ENCODE assay signal across 17 mouse cellular contexts in genomic region chr1:91454366-91454765, GRCm38 (mm10). TPM values are rescaled to one million over a fixed set of nuclear protein-coding genes. Genes with fewer than 3 reads are reported as not detected.
DNase-seq lines count a peak whose midpoint lies in the region; ATAC-seq lines count a peak whose summit lies in the region.
"Had no signal": no experiment of that assay in that cellular context is flagged by ENCODE, and none has a peak within 500 bp of the region (broad histone marks: within the 10 kb centered on the region; RNA-seq: fewer than 3 reads in every experiment).

No protein-coding gene starts in this region.

- no peak for ATAC-seq in heart, embryonic 12.5 days (ENCODE audit: insufficient number of reproducible peaks, low FRiP score)
- no peak; the same call in 1 of the 2 replicates for ATAC-seq in lung, embryonic 16.5 days (ENCODE audit: low read depth)
- no peak for ATAC-seq in kidney, embryonic 15.5 days (replicated peaks; ENCODE audit: low FRiP score)
- ATAC-seq in stomach, embryonic 15.5 days (ENCODE audit: insufficient read depth, low FRiP score, low read depth), result no peak
- ATAC-seq: inflammation-experienced regulatory T-cells, adult 6 months; midbrain, embryonic 15.5 days had no signal

- no peaks in the 10 kb centered on the region for H3K27me3 ChIP-seq in heart, embryonic 12.5 days (replicated peaks)
- no peaks in the 10 kb centered on the region for H3K27me3 ChIP-seq in lung, embryonic 16.5 days (ENCODE audit: control insufficient read depth, insufficient read depth, low read depth, low read length)
- H3K27me3 ChIP-seq in kidney, embryonic 15.5 days, result no peaks in the 10 kb centered on the region
- H3K27me3 ChIP-seq in stomach, embryonic 15.5 days (replicated peaks), result no peaks in the 10 kb centered on the region
- H3K27me3 ChIP-seq: midbrain, embryonic 15.5 days; neural tube, embryonic 12.5 days had no signal

- intact Hi-C loops in heart, postnatal 36 days (cut with DNase I), result no loop called here

- H3K36me3 ChIP-seq in heart, embryonic 12.5 days, result no peaks in the 10 kb centered on the region
- peaks cover 2% of the 10 kb centered on the region for H3K36me3 ChIP-seq in lung, embryonic 16.5 days (ENCODE audit: control insufficient read depth, insufficient read depth, low read length)
- H3K36me3 ChIP-seq in kidney, embryonic 15.5 days, result no peaks in the 10 kb centered on the region; the same call in 1 of the 2 replicates
- 0 out of 2 replicates have a peak, but pooled peaks cover 4% of the 10 kb centered on the region for H3K36me3 ChIP-seq in stomach, embryonic 15.5 days
- H3K36me3 ChIP-seq: embryonic facial prominence, embryonic 10.5 days; neural tube, embryonic 12.5 days had no signal

- H3K4me3 ChIP-seq in heart, embryonic 12.5 days, result no peak overlapping the region
- H3K4me3 ChIP-seq in lung, embryonic 16.5 days (ENCODE audit: low read length), result no peak overlapping the region
- H3K4me3 ChIP-seq in kidney, embryonic 15.5 days (replicated peaks), result no peak overlapping the region
- H3K4me3 ChIP-seq in stomach, embryonic 15.5 days (replicated peaks), result no peak overlapping the region
- H3K4me3 ChIP-seq: embryonic facial prominence, embryonic 10.5 days; midbrain, embryonic 15.5 days; neural tube, embryonic 12.5 days had no signal

- no peaks in the 10 kb centered on the region for H3K9me3 ChIP-seq in heart, embryonic 12.5 days (replicated peaks)
- H3K9me3 ChIP-seq in lung, embryonic 16.5 days (ENCODE audit: control insufficient read depth, low read length), result no peaks in the 10 kb centered on the region
- no peaks in the 10 kb centered on the region for H3K9me3 ChIP-seq in kidney, embryonic 15.5 days (replicated peaks)
- no peaks in the 10 kb centered on the region for H3K9me3 ChIP-seq in stomach, embryonic 15.5 days
- H3K9me3 ChIP-seq: embryonic facial prominence, embryonic 10.5 days; midbrain, embryonic 15.5 days; neural tube, embryonic 12.5 days had no signal

- H3K27ac ChIP-seq in heart, embryonic 12.5 days (ENCODE audit: poor library complexity, severe bottlenecking), result no peak overlapping the region
- H3K27ac ChIP-seq in lung, embryonic 16.5 days (ENCODE audit: low read length), result peak overlapping the region; percentile 99
- 0 out of 2 replicates have a peak overlapping the region, but pooled peaks have one; percentile 81 for H3K27ac ChIP-seq in kidney, embryonic 15.5 days
- peak overlapping the region; percentile 42; the same call in 1 of the 2 replicates for H3K27ac ChIP-seq in stomach, embryonic 15.5 days
- H3K27ac ChIP-seq: embryonic facial prominence, embryonic 10.5 days; macrophage; midbrain, embryonic 15.5 days; neural tube, embryonic 12.5 days had no signal

- H3K4me1 ChIP-seq in heart, embryonic 12.5 days (replicated peaks), result peaks cover 87% of the 10 kb centered on the region
- peaks cover 63% of the 10 kb centered on the region for H3K4me1 ChIP-seq in lung, embryonic 16.5 days (replicated peaks; ENCODE audit: control insufficient read depth, insufficient read depth, low read length)
- H3K4me1 ChIP-seq in kidney, embryonic 15.5 days, result peaks cover 66% of the 10 kb centered on the region
- peaks cover 58% of the 10 kb centered on the region for H3K4me1 ChIP-seq in stomach, embryonic 15.5 days

- peak overlapping the region; percentile 36; the same call in 1 of the 2 replicates for H3K9ac ChIP-seq in heart, embryonic 12.5 days
- peak overlapping the region; percentile 48 for H3K9ac ChIP-seq in lung, embryonic 16.5 days (ENCODE audit: low read length)
- H3K9ac ChIP-seq in kidney, embryonic 15.5 days, result no peak overlapping the region
- H3K9ac ChIP-seq in stomach, embryonic 15.5 days, result no peak overlapping the region
- H3K9ac ChIP-seq: midbrain, embryonic 15.5 days; neural tube, embryonic 12.5 days had no signal

- 73% methylated on average over 3 of the region's 3 CpGs for WGBS in heart, embryonic 12.5 days
- WGBS in lung, embryonic 16.5 days, result 55% methylated on average over 3 of the region's 3 CpGs
- WGBS in kidney, embryonic 15.5 days, result 68% methylated on average over 3 of the region's 3 CpGs
- 79% methylated on average over 3 of the region's 3 CpGs for WGBS in stomach, embryonic 15.5 days

- DNase-seq in heart, postnatal 36 days, result no peak
- no peak for DNase-seq in lung, postnatal 14 days
- DNase-seq in layer of hippocampus, postnatal 36 days, result no peak
- DNase-seq in layer of hippocampus, postnatal 25 days (ENCODE audit: extremely low spot score in 1 of 2, low spot score in 1 of 2), result no peak
- DNase-seq: adrenal gland, postnatal 14 days; cerebellum, postnatal 25 days; layer of hippocampus, adult 9-11 months; left cerebral cortex, postnatal 4 days had no signal

- no peak overlapping the region for H3K4me2 ChIP-seq in heart, embryonic 12.5 days
- H3K4me2 ChIP-seq in lung, embryonic 16.5 days (ENCODE audit: low read depth, low read length), result no peak overlapping the region
- no peak overlapping the region for H3K4me2 ChIP-seq in kidney, embryonic 15.5 days
- H3K4me2 ChIP-seq in stomach, embryonic 15.5 days, result no peak overlapping the region
- H3K4me2 ChIP-seq: midbrain, embryonic 15.5 days; neural tube, embryonic 12.5 days had no signal

RNA-seq across cellular contexts. Expression of gene Per2, which starts 4.8 kb away (rescaled TPM):
- 3.6 and 4.0 TPM in 2 replicates for polyA plus RNA-seq in heart, embryonic 12.5 days (2016; fragmentation: Nextera tagmentation; extraction: Ambion mirVana)
- total RNA-seq in heart, postnatal 36 days (2021), result 10 to 100 TPM in 1 of 2 experiments, 1 to 10 TPM in 1; 7.9 to 13.5 TPM
- 10.7 and 12.2 TPM in 2 replicates for polyA plus RNA-seq in lung, embryonic 16.5 days (2015; fragmentation: Nextera tagmentation; extraction: Ambion mirVana)
- 2.9 and 3.6 TPM in 2 replicates for polyA plus RNA-seq in kidney, embryonic 15.5 days (2015; fragmentation: Nextera tagmentation; extraction: Ambion mirVana)
- 5.4 and 6.5 TPM in 2 replicates for polyA plus RNA-seq in stomach, embryonic 15.5 days (2015; fragmentation: Nextera tagmentation; extraction: Ambion mirVana)
- 10 to 100 TPM; 26.4 to 37.3 TPM for total RNA-seq in layer of hippocampus, postnatal 36 days (2021)
- total RNA-seq in layer of hippocampus, postnatal 25 days (2021), result 10 to 100 TPM; 21.5 to 23.8 TPM

RNA-seq across cellular contexts. Expression of gene Traf3ip1, which starts 40.1 kb away (rescaled TPM):
- polyA plus RNA-seq in heart, embryonic 12.5 days (2016; fragmentation: Nextera tagmentation; extraction: Ambion mirVana), result 4.8 and 6.0 TPM in 2 replicates
- 1 to 10 TPM; 4.6 to 5.4 TPM for total RNA-seq in heart, postnatal 36 days (2021)
- 12.8 and 13.0 TPM in 2 replicates for polyA plus RNA-seq in lung, embryonic 16.5 days (2015; fragmentation: Nextera tagmentation; extraction: Ambion mirVana)
- 10.1 and 11.8 TPM in 2 replicates for polyA plus RNA-seq in kidney, embryonic 15.5 days (2015; fragmentation: Nextera tagmentation; extraction: Ambion mirVana)
- 7.8 and 8.4 TPM in 2 replicates for polyA plus RNA-seq in stomach, embryonic 15.5 days (2015; fragmentation: Nextera tagmentation; extraction: Ambion mirVana)
- 10 to 100 TPM; 13.5 to 13.9 TPM for total RNA-seq in layer of hippocampus, postnatal 36 days (2021)
- 10 to 100 TPM; 10.7 to 12.8 TPM for total RNA-seq in layer of hippocampus, postnatal 25 days (2021)

RNA-seq across cellular contexts. Expression of gene Hes6, which starts 40.5 kb away (rescaled TPM):
- 63.6 and 65.4 TPM in 2 replicates for polyA plus RNA-seq in heart, embryonic 12.5 days (2016; fragmentation: Nextera tagmentation; extraction: Ambion mirVana)
- 10 to 100 TPM; 18.0 to 20.1 TPM for total RNA-seq in heart, postnatal 36 days (2021)
- polyA plus RNA-seq in lung, embryonic 16.5 days (2015; fragmentation: Nextera tagmentation; extraction: Ambion mirVana), result 73.2 and 77.2 TPM in 2 replicates
- 67.4 and 70.0 TPM in 2 replicates for polyA plus RNA-seq in kidney, embryonic 15.5 days (2015; fragmentation: Nextera tagmentation; extraction: Ambion mirVana)
- polyA plus RNA-seq in stomach, embryonic 15.5 days (2015; fragmentation: Nextera tagmentation; extraction: Ambion mirVana), result 82.9 and 89.5 TPM in 2 replicates
- 10 to 100 TPM; 14.1 to 15.2 TPM for total RNA-seq in layer of hippocampus, postnatal 36 days (2021)
- total RNA-seq in layer of hippocampus, postnatal 25 days (2021), result 10 to 100 TPM; 15.6 to 15.7 TPM

RNA-seq across cellular contexts. Expression of gene Ilkap, which starts 55.8 kb away (rescaled TPM):
- polyA plus RNA-seq in heart, embryonic 12.5 days (2016; fragmentation: Nextera tagmentation; extraction: Ambion mirVana), result 104 and 106 TPM in 2 replicates
- 10 to 100 TPM; 47.4 to 51.9 TPM for total RNA-seq in heart, postnatal 36 days (2021)
- polyA plus RNA-seq in lung, embryonic 16.5 days (2015; fragmentation: Nextera tagmentation; extraction: Ambion mirVana), result 133 and 139 TPM in 2 replicates
- 132 and 141 TPM in 2 replicates for polyA plus RNA-seq in kidney, embryonic 15.5 days (2015; fragmentation: Nextera tagmentation; extraction: Ambion mirVana)
- 119 and 128 TPM in 2 replicates for polyA plus RNA-seq in stomach, embryonic 15.5 days (2015; fragmentation: Nextera tagmentation; extraction: Ambion mirVana)
- 10 to 100 TPM; 65.3 to 70.8 TPM for total RNA-seq in layer of hippocampus, postnatal 36 days (2021)
- 10 to 100 TPM; 55.2 to 63.6 TPM for total RNA-seq in layer of hippocampus, postnatal 25 days (2021)

Comparison
In these comparisons a context has a peak if more than half of its experiments do, and no peak if none do; other contexts are left out.
1. H3K9ac ChIP-seq: peak in heart, embryonic 12.5 days (single experiment) and lung, embryonic 16.5 days (single experiment); none in kidney, embryonic 15.5 days (single experiment) and stomach, embryonic 15.5 days (single experiment).